Mouse (Mus musculus): ENCODE data around the gene Nat8f2.
"Not testable (repeated sequence)": the region's sequence is repeated elsewhere in the genome, so short reads cannot be mapped to it uniquely, and the experiment has no call there.

DNA sequence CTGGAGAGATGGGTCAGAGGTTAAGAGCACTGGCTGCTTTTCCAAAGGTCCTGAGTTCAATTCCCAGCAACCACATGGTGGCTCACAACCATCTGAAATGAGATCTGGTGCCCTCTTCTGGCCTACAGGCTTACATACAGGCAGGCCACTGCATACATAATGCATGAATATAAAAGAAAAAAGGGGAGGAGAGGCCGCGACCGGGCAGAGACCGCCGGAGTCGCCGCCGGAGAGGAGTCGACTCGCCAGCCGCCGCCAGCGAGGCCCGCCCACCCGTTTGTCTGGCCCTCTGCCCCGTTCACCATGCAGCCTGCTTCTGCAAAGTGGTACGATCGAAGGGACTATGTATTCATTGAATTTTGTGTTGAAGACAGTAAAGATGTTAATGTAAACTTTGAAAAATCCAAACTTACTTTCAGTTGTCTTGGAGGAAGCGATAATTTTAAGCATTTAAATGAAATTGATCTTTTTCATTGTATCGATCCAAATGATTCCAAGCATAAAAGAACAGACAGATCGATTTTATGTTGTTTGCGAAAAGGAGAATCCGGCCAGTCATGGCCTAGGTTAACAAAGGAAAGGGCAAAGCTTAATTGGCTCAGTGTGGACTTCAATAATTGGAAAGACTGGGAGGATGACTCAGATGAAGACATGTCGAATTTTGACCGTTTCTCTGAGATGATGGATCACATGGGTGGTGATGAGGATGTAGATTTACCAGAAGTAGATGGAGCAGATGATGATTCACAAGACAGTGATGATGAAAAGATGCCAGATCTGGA, 25.1 kb downstream of the Nat8f2 start:
- TF ChIP-seq POLR2A (IDR thresholded peaks at IDR 0.05; ENCODE audit: control insufficient read depth, low read depth, low read length); CTCF (IDR thresholded peaks at IDR 0.05; ENCODE audit: control insufficient read depth, insufficient read depth, insufficient replicate concordance, low read depth, low read length): not testable (repeated sequence)
